Comparison of ENCODE assay signal across 10 mouse cellular contexts in the genomic region with DNA sequence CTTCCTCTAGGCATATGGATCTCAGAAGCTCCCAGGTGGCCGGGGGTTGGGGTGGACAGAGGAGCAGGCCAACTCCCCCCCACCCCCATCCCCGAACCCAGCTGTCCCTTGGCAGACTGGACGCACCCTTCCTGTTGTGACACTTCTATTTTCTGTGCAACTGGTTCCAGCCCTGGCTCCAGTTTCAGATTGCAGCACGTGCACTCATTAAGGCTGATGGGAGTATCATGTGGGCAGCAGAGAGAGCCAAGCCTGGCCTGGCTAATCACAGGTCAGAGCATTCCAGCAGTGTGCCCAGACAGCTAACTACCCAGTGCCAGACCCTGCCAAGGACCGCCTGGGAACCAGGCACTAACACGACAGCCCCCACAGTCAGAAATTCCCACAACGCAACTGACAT. TPM values are rescaled to one million over a fixed set of nuclear protein-coding genes. Genes with fewer than 3 reads are reported as not detected.
DNase-seq lines count a peak whose midpoint lies in the region; ATAC-seq lines count a peak whose summit lies in the region.
"Had no signal": no experiment of that assay in that cellular context is flagged by ENCODE, and none has a peak within 500 bp of the region (broad histone marks: within the 10 kb centered on the region; RNA-seq: fewer than 3 reads in every experiment).

No protein-coding gene starts in this region.

- H3K27ac ChIP-seq in heart, embryonic 14.5 days (replicated peaks in 1 of 2; ENCODE audit: control insufficient read depth in 1 of 2, insufficient read depth in 1 of 2, low read depth in 2 of 2, low read length in 2 of 2) = peak overlapping the region in 1 of 2 experiments; percentile 41; a peak in 2 of 4 replicates
- H3K27ac ChIP-seq: midbrain, embryonic 12.5 days had no signal

- no peak for DNase-seq in frontal cortex, postnatal 25 days (ENCODE audit: low spot score in 2 of 2)
- DNase-seq in adipocyte (ENCODE audit: low spot score) = peak; percentile 82
- DNase-seq in kidney, postnatal 36 days = peak; percentile 76 to 83
- no peak for DNase-seq in thymus, postnatal 36 days
- no peak for DNase-seq in neural tube, embryonic 10.5 days (ENCODE audit: extremely low spot score, low spot score)
- DNase-seq: cerebellum, adult 11 months had no signal

- H3K36me3 ChIP-seq in heart, embryonic 14.5 days (ENCODE audit: control insufficient read depth, insufficient read depth, low read length) = no peaks in the 10 kb centered on the region
- H3K36me3 ChIP-seq: midbrain, embryonic 12.5 days had no signal

- 0 out of 2 replicates have a peak, but pooled peaks have one; percentile 41 for ATAC-seq in frontal cortex, adult (ENCODE audit: low TSS enrichment)
- peak; percentile 64 for ATAC-seq in heart, embryonic 14.5 days (ENCODE audit: insufficient number of reproducible peaks, insufficient read depth, low FRiP score, low read depth)
- ATAC-seq in erythroid progenitor cell, adult 5-6 weeks (replicated peaks; ENCODE audit: low FRiP score, poor library complexity, severe bottlenecking) = no peak

- H3K9me3 ChIP-seq in heart, embryonic 14.5 days (ENCODE audit: control insufficient read depth, low read length) = no peaks in the 10 kb centered on the region
- H3K9me3 ChIP-seq: midbrain, embryonic 12.5 days had no signal

- 35% methylated on average over 7 of the region's 7 CpGs for WGBS in heart, embryonic 14.5 days

- no peak overlapping the region for H3K4me3 ChIP-seq in heart, embryonic 14.5 days (ENCODE audit: control insufficient read depth in 1 of 2, insufficient read depth in 1 of 2, low read depth in 1 of 2, low read length in 2 of 2)
- H3K4me3 ChIP-seq: midbrain, embryonic 12.5 days had no signal

- H3K4me1 ChIP-seq in heart, embryonic 14.5 days (ENCODE audit: control insufficient read depth in 2 of 2, insufficient read depth in 2 of 2, low read length in 2 of 2) = peaks cover 22 to 25% of the 10 kb centered on the region in 2 experiments
- H3K4me1 ChIP-seq: midbrain, embryonic 12.5 days had no signal

- no peak overlapping the region for H3K4me2 ChIP-seq in heart, embryonic 14.5 days (ENCODE audit: low read length)
- H3K4me2 ChIP-seq: midbrain, embryonic 12.5 days had no signal

- no peak overlapping the region for H3K9ac ChIP-seq in heart, embryonic 14.5 days (ENCODE audit: low read length)
- H3K9ac ChIP-seq: midbrain, embryonic 12.5 days had no signal

- H3K27me3 ChIP-seq in heart, embryonic 14.5 days (ENCODE audit: control insufficient read depth, insufficient read depth, low read length) = no peaks in the 10 kb centered on the region
- H3K27me3 ChIP-seq: midbrain, embryonic 12.5 days had no signal

RNA-seq across cellular contexts. Expression of a gene that starts 7.1 kb away (rescaled TPM):
- 53.0 and 53.3 TPM in 2 replicates for polyA plus RNA-seq in heart, embryonic 14.5 days (2014; fragmentation: Nextera tagmentation; extraction: Ambion mirVana)
- total RNA-seq in erythroid progenitor cell, adult 5-6 weeks (2015; ENCODE audit: low replicate concordance) = 80.0 and 81.7 TPM in 2 replicates
- total RNA-seq in erythroid progenitor cell, adult 5-6 weeks (2017; ENCODE audit: low replicate concordance) = 145 and 184 TPM in 2 replicates

RNA-seq across cellular contexts. Expression of a gene that starts 39.2 kb away (rescaled TPM):
- 17.6 and 17.8 TPM in 2 replicates for polyA plus RNA-seq in heart, embryonic 14.5 days (2014; fragmentation: Nextera tagmentation; extraction: Ambion mirVana)
- 4.3 and 7.1 TPM in 2 replicates for total RNA-seq in erythroid progenitor cell, adult 5-6 weeks (2015; ENCODE audit: low replicate concordance)
- 0.45 and 2.8 TPM in 2 replicates for total RNA-seq in erythroid progenitor cell, adult 5-6 weeks (2017; ENCODE audit: low replicate concordance)

RNA-seq across cellular contexts. Expression of a gene that starts 55.2 kb away (rescaled TPM):
- polyA plus RNA-seq in heart, embryonic 14.5 days (2014; fragmentation: Nextera tagmentation; extraction: Ambion mirVana) = 34.9 and 37.2 TPM in 2 replicates
- total RNA-seq in erythroid progenitor cell, adult 5-6 weeks (2015; ENCODE audit: low replicate concordance) = 2.2 TPM in 1 of 2 replicates, not detected in the other
- total RNA-seq in erythroid progenitor cell, adult 5-6 weeks (2017; ENCODE audit: low replicate concordance) = 3.7 TPM in 1 of 2 replicates, not detected in the other

Comparison
In these comparisons a context has a peak if more than half of its experiments do, and no peak if none do; other contexts are left out.
1. DNase-seq: peak in adipocyte (single experiment) and kidney, postnatal 36 days (2 of 2); none in frontal cortex, postnatal 25 days (0 of 2), thymus, postnatal 36 days (0 of 2) and neural tube, embryonic 10.5 days (single experiment).